Mouse (Mus musculus): ENCODE measurements at regions not wholly inside any gene's neighbourhood (a gene's known extent, or its start where the extent isn't known, plus 50 kb on each side); places are given as distances from the start of the nearest gene placed in this dataset.

- no peak for DNase-seq (ENCODE audit: low spot score in 2 of 2)
Observed at GRCm38 (mm10) chr9:102782926-102783850, 51.5 kb upstream of the Ryk start.

GRCm38 (mm10) chr9:102784329-102785026, 50.2 kb upstream of the Ryk start:
- peak; percentile 84 to 93 for DNase-seq (ENCODE audit: low spot score in 2 of 2)

Measured in layer of hippocampus, adult 18-20 months (tissue).